In the genomic region with DNA sequence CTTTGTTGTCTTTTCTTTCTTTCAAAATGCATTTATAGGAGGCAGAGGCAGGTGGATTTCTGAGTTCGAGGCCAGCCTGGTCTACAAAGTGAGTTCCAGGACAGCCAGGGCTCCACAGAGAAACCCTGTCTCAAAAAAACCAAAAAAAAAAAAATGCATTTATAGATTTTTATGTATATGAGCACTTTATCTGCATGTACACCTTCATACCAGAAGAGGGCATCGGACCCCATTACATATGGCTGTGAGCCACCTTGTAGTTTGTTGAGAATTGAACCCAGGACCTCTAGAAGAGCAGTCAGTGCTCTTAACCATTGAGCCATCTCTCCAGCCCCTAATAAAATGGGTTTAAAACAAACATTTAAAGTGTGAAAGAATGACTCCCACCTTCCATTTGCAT, we compare ENCODE assay signal across 15 mouse cellular contexts. TPM values are rescaled to one million over a fixed set of nuclear protein-coding genes. Genes with fewer than 3 reads are reported as not detected.
"Had no signal": no experiment of that assay in that cellular context is flagged by ENCODE, and none has a peak within 500 bp of the region (broad histone marks: within the 10 kb centered on the region; RNA-seq: fewer than 3 reads in every experiment).

No protein-coding gene starts in this region.

RNA-seq across cellular contexts. Expression of gene Nanog, which starts 7.7 kb away (rescaled TPM):
- total RNA-seq: layer of hippocampus, postnatal 10 days; layer of hippocampus, postnatal 36 days; left cerebral cortex, adult 2 months; left cerebral cortex, postnatal 10 days; left cerebral cortex, postnatal 36 days; liver, adult 2 months; megakaryocyte progenitor cell, adult 5-6 weeks; megakaryocyte-erythroid progenitor cell, adult 5-6 weeks had no signal
- polyA plus RNA-seq: large intestine, adult 2 months; liver, adult 2 months; liver, embryonic 13.5 days; liver, embryonic 16.5 days; midbrain, embryonic 14.5 days; neural tube, embryonic 11.5 days; small intestine, adult 2 months; spleen, adult 2 months had no signal
